Mouse (Mus musculus) cerebellum, postnatal 14 days (tissue): ENCODE data around the gene Rps6ka1.
"Not testable (repeated sequence)": the region's sequence is repeated elsewhere in the genome, so short reads cannot be mapped to it uniquely, and the experiment has no call there.

Experiments
- DNase-seq, 2 experiments: peaks; one replicate each; pipeline ENCODE4 v3.0.0; 2021; ENCODE audit warnings: mixed read lengths in 2 of 2

Gene Rps6ka1

GRCm38 (mm10) chr4:133887672-133888453 is at the start of gene Rps6ka1:
Gene Rps6ka1 (minus strand): TSS chr4:133887797.
- peak; percentile 83 to 87 for DNase-seq

- DNase-seq = peak in 1 of 2 experiments; percentile 4
Measured at GRCm38 (mm10) chr4:133931785-133932184, 44.2 kb upstream of the Rps6ka1 start.

GRCm38 (mm10) chr4:133931349-133931748 is 43.8 kb upstream of the Rps6ka1 start:
- peak; percentile 29 to 43 for DNase-seq

GRCm38 (mm10) chr4:133929278-133929670 is 41.7 kb upstream of the Rps6ka1 start:
- no peak for DNase-seq

GRCm38 (mm10) chr4:133928576-133929277 is 41.1 kb upstream of the Rps6ka1 start:
- no peak for DNase-seq

- DNase-seq = no peak
Measured at GRCm38 (mm10) chr4:133925204-133925603, 37.6 kb upstream of the Rps6ka1 start.

GRCm38 (mm10) chr4:133923743-133924142 is 36.1 kb upstream of the Rps6ka1 start:
- no peak for DNase-seq

GRCm38 (mm10) chr4:133918093-133918825 is 30.7 kb upstream of the Rps6ka1 start:
- DNase-seq = peak in 1 of 2 experiments; percentile 32

GRCm38 (mm10) chr4:133911983-133912382 is 24.4 kb upstream of the Rps6ka1 start:
- no peak for DNase-seq

- peak; percentile 97 to 98 for DNase-seq
Measured at GRCm38 (mm10) chr4:133910236-133911211, 22.9 kb upstream of the Rps6ka1 start.

GRCm38 (mm10) chr4:133908051-133908450 is 20.5 kb upstream of the Rps6ka1 start:
- no peak for DNase-seq

GRCm38 (mm10) chr4:133907086-133907485 is 19.5 kb upstream of the Rps6ka1 start:
- DNase-seq = no peak

- not testable (repeated sequence) for DNase-seq
Measured at GRCm38 (mm10) chr4:133906336-133906735, 18.7 kb upstream of the Rps6ka1 start.

GRCm38 (mm10) chr4:133905167-133905566 is 17.6 kb upstream of the Rps6ka1 start:
- no peak for DNase-seq

GRCm38 (mm10) chr4:133904326-133904725 is 16.7 kb upstream of the Rps6ka1 start:
- DNase-seq = no peak

- DNase-seq = no peak
Measured at GRCm38 (mm10) chr4:133903372-133903771, 15.8 kb upstream of the Rps6ka1 start.

- DNase-seq = no peak
Measured at GRCm38 (mm10) chr4:133902510-133902909, 14.9 kb upstream of the Rps6ka1 start.

GRCm38 (mm10) chr4:133900887-133901286 is 13.3 kb upstream of the Rps6ka1 start:
- DNase-seq = no peak

GRCm38 (mm10) chr4:133900352-133900751 is 12.8 kb upstream of the Rps6ka1 start:
- DNase-seq = no peak

GRCm38 (mm10) chr4:133899241-133899800 is 11.7 kb upstream of the Rps6ka1 start:
- DNase-seq = no peak

- DNase-seq = peak in 1 of 2 experiments; percentile 44
Measured at GRCm38 (mm10) chr4:133898151-133898550, 10.6 kb upstream of the Rps6ka1 start.

- DNase-seq = peak; percentile 41 to 52
Measured at GRCm38 (mm10) chr4:133897431-133897891, 9.9 kb upstream of the Rps6ka1 start.
